Mouse (Mus musculus): Measurements from ENCODE around the gene Vmn1r160.
"Not testable (repeated sequence)": the region's sequence is repeated elsewhere in the genome, so short reads cannot be mapped to it uniquely, and the experiment has no call there.

Gene Vmn1r160

GRCm38 (mm10) chr7:22870924-22871323 lies at the start of gene Vmn1r160:
Gene Vmn1r160, plus strand, starts transcription at chr7:22871224.
- not testable (repeated sequence) for DNase-seq (ENCODE audit: low read depth)

- not testable (repeated sequence) for DNase-seq (ENCODE audit: low read depth)
Observed at GRCm38 (mm10) chr7:22843505-22843904, 27.5 kb upstream of the Vmn1r160 start, which contains the start of gene Vmn1r159. Gene Vmn1r159, minus strand, starts transcription at chr7:22843605.

Measured in NIH3T3 (cell line).